Mouse (Mus musculus) stomach, embryonic 16.5 days (tissue): ENCODE measurements around the gene Rasgrf2. TPM values are rescaled to one million over a fixed set of nuclear protein-coding genes. Genes with fewer than 3 reads are reported as not detected.
"Not testable (repeated sequence)": the region's sequence is repeated elsewhere in the genome, so short reads cannot be mapped to it uniquely, and the experiment has no call there.

Experiments
- ATAC-seq: fragments of 200-750 bp; cut with Nextera tagmentation; 2 replicates; pipeline ENCODE4 v1.8.0; 2017; ENCODE audit warnings: moderate number of reproducible peaks, moderate TSS enrichment; ENCODE audit not compliant: insufficient read depth, low FRiP score
- H3K27ac ChIP-seq: fragments of 300-500 bp; sonication (generic); 2 replicates; pipeline ENCODE4 v1.5.1; 2014; ENCODE audit warnings: low read length
- H3K27me3 ChIP-seq: fragments of 300-500 bp; sonication (generic); 2 replicates; pipeline ENCODE4 v1.6.1; 2014; ENCODE audit warnings: low read length, control low read depth, mixed read lengths; ENCODE audit not compliant: control insufficient read depth, insufficient read depth
- H3K36me3 ChIP-seq: fragments of 300-500 bp; sonication (generic); 2 replicates; pipeline ENCODE4 v1.6.1; 2014; ENCODE audit warnings: low read length; ENCODE audit not compliant: control insufficient read depth, insufficient read depth
- H3K4me1 ChIP-seq: fragments of 300-500 bp; sonication (generic); 2 replicates; pipeline ENCODE4 v1.6.1; 2014; ENCODE audit warnings: low read length, control low read depth, mixed read lengths; ENCODE audit not compliant: control insufficient read depth, insufficient read depth
- H3K4me2 ChIP-seq: fragments of 300-500 bp; sonication (generic); 2 replicates; pipeline ENCODE4 v1.6.1; 2014; ENCODE audit warnings: low read depth, low read length, mixed read lengths
- H3K4me3 ChIP-seq: fragments of 300-500 bp; sonication (generic); replicated peaks from 2 replicates; pipeline ENCODE4 v1.5.1; 2014; ENCODE audit warnings: mild to moderate bottlenecking, low read length
- H3K9ac ChIP-seq: fragments of 300-500 bp; sonication (generic); 2 replicates; pipeline ENCODE4 v1.6.1; 2014; ENCODE audit warnings: low read length
- H3K9me3 ChIP-seq: fragments of 300-500 bp; sonication (generic); replicated peaks from 2 replicates; pipeline ENCODE4 v1.6.1; 2016; ENCODE audit warnings: low read length, control low read depth; ENCODE audit not compliant: control insufficient read depth
- WGBS: fragments of 180-500 bp; shearing (Covaris S2); extraction: QIAGEN DNeasy Blood & Tissue Kit; methylation state at CpG from one replicate; pipeline ENCODE4 v1.1.7; 2014; 5-methylcytosine and 5-hydroxymethylcytosine counted together
- polyA plus RNA-seq: library from polyadenylated mRNA; unstranded; fragments of >200 nt; fragmentation: Nextera tagmentation; extraction: Ambion mirVana; gene quantifications from 2 replicates; pipeline ENCODE4 v1.2.1, GENCODE M21; 2015

The Rasgrf2 gene
- 0.77 and 1.3 TPM in 2 replicates for polyA plus RNA-seq

- WGBS = 2% methylated on average over 70 of the region's 70 CpGs
- ATAC-seq = peak; percentile 72
Observed at GRCm38 (mm10) chr13:92131384-92132150, at the start of gene Rasgrf2. Gene Rasgrf2, minus strand, starts transcription at chr13:92131656.

DNA sequence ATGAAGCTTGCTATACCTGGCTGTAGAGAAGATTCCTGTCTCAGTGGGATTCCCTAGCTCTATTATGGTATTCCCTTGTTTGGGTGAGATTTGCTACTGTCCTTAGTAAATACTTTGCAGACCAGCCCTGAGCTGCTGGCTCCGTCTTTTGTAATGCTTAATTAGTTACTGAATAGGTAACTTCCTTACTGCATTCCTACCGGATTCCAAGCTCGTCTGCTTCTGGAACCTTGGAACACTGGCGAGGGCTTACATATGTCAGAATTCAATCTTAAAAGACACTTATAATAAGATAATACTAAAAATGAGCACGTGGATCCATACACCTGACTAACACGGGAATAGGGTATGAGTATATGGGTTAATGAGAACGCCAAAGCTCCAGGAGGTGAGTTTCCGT is 41.2 kb upstream of the Rasgrf2 start:
- not testable (repeated sequence) for H3K9ac ChIP-seq, H3K4me3 ChIP-seq, H3K27ac ChIP-seq, H3K27me3 ChIP-seq, ATAC-seq, H3K4me2 ChIP-seq, H3K4me1 ChIP-seq, H3K9me3 ChIP-seq, H3K36me3 ChIP-seq
- 86% methylated on average over 8 of the region's 8 CpGs for WGBS

More at GRCm38 (mm10) chr13:92131384-92132150, at the start of gene Rasgrf2:
- Histone ChIP-seq H3K27ac (no peak within 1 kb of the TSS), H3K9ac (peak within 1 kb of the TSS; percentile 60), H3K27me3 (peaks cover 9% of the 10 kb centered on the region; the same call in 1 of the 2 replicates), H3K9me3 (no peaks in the 10 kb centered on the region), H3K4me1 (no peaks in the 10 kb centered on the region), H3K4me3 (peak within 1 kb of the TSS; percentile 57), H3K4me2 (peak within 1 kb of the TSS; percentile 99), H3K36me3 (no peaks in the 10 kb centered on the region)

GRCm38 (mm10) chr13:92150551-92150950 is 19.1 kb upstream of the Rasgrf2 start:
- H3K4me1 ChIP-seq = no peaks in the 10 kb centered on the region
- H3K27me3 ChIP-seq = no peaks in the 10 kb centered on the region
- no peak overlapping the region for H3K9ac ChIP-seq
- no peak for ATAC-seq
- H3K36me3 ChIP-seq = no peaks in the 10 kb centered on the region
- H3K27ac ChIP-seq = no peak overlapping the region
- H3K9me3 ChIP-seq = peaks cover 5% of the 10 kb centered on the region; the same call in 1 of the 2 replicates
- no peak overlapping the region for H3K4me3 ChIP-seq
- no peak overlapping the region for H3K4me2 ChIP-seq
- WGBS = 72% methylated on average over 3 of the region's 3 CpGs

GRCm38 (mm10) chr13:92148858-92149257 is 17.4 kb upstream of the Rasgrf2 start:
- H3K4me2 ChIP-seq = no peak overlapping the region
- no peak overlapping the region for H3K9ac ChIP-seq
- H3K27me3 ChIP-seq = no peaks in the 10 kb centered on the region
- no peaks in the 10 kb centered on the region for H3K36me3 ChIP-seq
- no peak overlapping the region for H3K4me3 ChIP-seq
- ATAC-seq = no peak
- H3K27ac ChIP-seq = no peak overlapping the region
- no peaks in the 10 kb centered on the region for H3K4me1 ChIP-seq
- 79% methylated on average over 4 of the region's 4 CpGs for WGBS
- peaks cover 12% of the 10 kb centered on the region for H3K9me3 ChIP-seq

- Histone ChIP-seq H3K27me3 (peaks cover 9% of the 10 kb centered on the region; the same call in 1 of the 2 replicates), H3K9ac (no peak overlapping the region), H3K4me2 (no peak overlapping the region), H3K4me1 (no peaks in the 10 kb centered on the region), H3K4me3 (no peak overlapping the region), H3K36me3 (no peaks in the 10 kb centered on the region), H3K9me3 (no peaks in the 10 kb centered on the region), H3K27ac (no peak overlapping the region)
- WGBS = 66% methylated on average over 3 of the region's 3 CpGs
- ATAC-seq = no peak
Observed at GRCm38 (mm10) chr13:92134792-92135191, 3.3 kb upstream of the Rasgrf2 start.

- no peaks in the 10 kb centered on the region for H3K4me1 ChIP-seq
- 43% methylated on average over 2 of the region's 2 CpGs for WGBS
- ATAC-seq = no peak
- no peak overlapping the region for H3K4me2 ChIP-seq
- no peak overlapping the region for H3K27ac ChIP-seq
- peaks cover 9% of the 10 kb centered on the region; the same call in 1 of the 2 replicates for H3K27me3 ChIP-seq
- no peak overlapping the region for H3K9ac ChIP-seq
- H3K4me3 ChIP-seq = no peak overlapping the region
- H3K9me3 ChIP-seq = no peaks in the 10 kb centered on the region
- H3K36me3 ChIP-seq = no peaks in the 10 kb centered on the region
Observed at GRCm38 (mm10) chr13:92132599-92132998, 1.1 kb upstream of the Rasgrf2 start.

GRCm38 (mm10) chr13:92130994-92131383 is 467 bp downstream of the Rasgrf2 start:
- ATAC-seq = 0 out of 2 replicates have a peak, but pooled peaks have one; percentile 48
- Histone ChIP-seq H3K9ac (peak overlapping the region; percentile 60; the same call in 1 of the 2 replicates), H3K4me2 (peak overlapping the region; percentile 99), H3K27ac (no peak overlapping the region), H3K27me3 (peaks cover 9% of the 10 kb centered on the region; the same call in 1 of the 2 replicates), H3K4me3 (peak overlapping the region; percentile 57), H3K9me3 (no peaks in the 10 kb centered on the region), H3K36me3 (no peaks in the 10 kb centered on the region), H3K4me1 (no peaks in the 10 kb centered on the region)
- 9% methylated on average over 22 of the region's 22 CpGs for WGBS

GRCm38 (mm10) chr13:92129877-92130276 is 1.6 kb downstream of the Rasgrf2 start:
- no peak overlapping the region for H3K27ac ChIP-seq
- H3K4me2 ChIP-seq = no peak overlapping the region
- H3K27me3 ChIP-seq = peaks cover 9% of the 10 kb centered on the region; the same call in 1 of the 2 replicates
- no peaks in the 10 kb centered on the region for H3K9me3 ChIP-seq
- no peaks in the 10 kb centered on the region for H3K4me1 ChIP-seq
- no peak overlapping the region for H3K9ac ChIP-seq
- 55% methylated on average over 4 of the region's 4 CpGs for WGBS
- 0 out of 2 replicates have a peak overlapping the region, but pooled peaks have one; percentile 8 for H3K4me3 ChIP-seq
- no peaks in the 10 kb centered on the region for H3K36me3 ChIP-seq
- no peak for ATAC-seq

DNA sequence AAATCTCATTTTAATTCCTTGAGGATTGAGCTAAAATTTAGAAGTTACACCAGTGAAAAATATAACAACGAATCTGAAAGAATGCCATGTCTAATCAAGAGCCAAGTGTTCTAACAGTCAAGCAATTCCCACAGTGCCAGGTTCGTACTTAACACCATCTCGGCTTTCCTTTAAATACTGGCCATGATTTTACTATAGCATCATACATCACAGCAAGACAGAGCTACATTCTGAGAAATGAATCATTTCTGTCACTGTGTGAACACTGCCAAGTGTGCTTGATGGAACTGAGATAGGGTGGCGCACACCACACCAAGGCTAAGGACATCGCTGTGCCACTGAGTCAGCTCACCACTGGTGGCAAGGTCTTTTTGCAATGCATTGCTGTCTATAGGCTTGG is 5.6 kb downstream of the Rasgrf2 start:
- Histone ChIP-seq H3K27me3 (peaks cover 1% of the 10 kb centered on the region; the same call in 1 of the 2 replicates), H3K4me2 (no peak overlapping the region), H3K27ac (no peak overlapping the region), H3K36me3 (no peaks in the 10 kb centered on the region), H3K4me3 (no peak overlapping the region), H3K9ac (no peak overlapping the region), H3K9me3 (no peaks in the 10 kb centered on the region), H3K4me1 (no peaks in the 10 kb centered on the region)
- ATAC-seq = no peak
- WGBS = 85% methylated on average over 5 of the region's 5 CpGs
